Mouse (Mus musculus) gonadal fat pad, adult 2 months (tissue): Measurements from ENCODE around the gene Zfp628. TPM values are rescaled to one million over a fixed set of nuclear protein-coding genes. Genes with fewer than 3 reads are reported as not detected.

Experiments
- DNase-seq: peaks from one replicate; pipeline ENCODE4 v3.0.0-alpha.2; 2012; ENCODE audit warnings: low read depth
- polyA plus RNA-seq: library from polyadenylated mRNA; depleted of rRNA; stranded (reverse); fragments of >200 nt; gene quantifications from 2 replicates; pipeline ENCODE4 v1.2.3, GENCODE M21; 2012; rRNA removed

Zfp628 gene
- polyA plus RNA-seq, 1 experiment: 6.9 TPM

GRCm38 (mm10) chr7:4940068-4940479 is 25.1 kb downstream of the Zfp628 start:
- peak; percentile 38 for DNase-seq

- no peak for DNase-seq
Observed at GRCm38 (mm10) chr7:4942673-4943072, 27.7 kb downstream of the Zfp628 start.

GRCm38 (mm10) chr7:4943223-4943815 is 28.3 kb downstream of the Zfp628 start:
- peak; percentile 51 for DNase-seq

- DNase-seq: no peak
Observed at GRCm38 (mm10) chr7:4947855-4948254, 32.8 kb downstream of the Zfp628 start.

GRCm38 (mm10) chr7:4948386-4948785 is 33.4 kb downstream of the Zfp628 start:
- DNase-seq: no peak

GRCm38 (mm10) chr7:4950561-4951342 is 35.7 kb downstream of the Zfp628 start:
- DNase-seq: no peak

GRCm38 (mm10) chr7:4953815-4954445 is 38.9 kb downstream of the Zfp628 start:
- DNase-seq: no peak

- no peak for DNase-seq
Observed at GRCm38 (mm10) chr7:4957361-4957760, 42.3 kb downstream of the Zfp628 start.

GRCm38 (mm10) chr7:4963527-4963926 is 48.5 kb downstream of the Zfp628 start:
- DNase-seq: no peak

- DNase-seq: no peak
Observed at GRCm38 (mm10) chr7:4964272-4964671, 49.3 kb downstream of the Zfp628 start, which contains the start of gene Sbk2. Gene Sbk2, minus strand, starts transcription at chr7:4964406.

- DNase-seq: no peak
Observed at GRCm38 (mm10) chr7:4964988-4965387, 50.0 kb downstream of the Zfp628 start.

- no peak for DNase-seq
Observed at GRCm38 (mm10) chr7:4971068-4971467, 56.1 kb downstream of the Zfp628 start, which contains the start of gene Sbk3. Gene Sbk3, minus strand, starts transcription at chr7:4971168.

Other genes with a start within 250 kb of the Zfp628 start
- gene Hspbp1, start 230.1 kb upstream of the Zfp628 start, polyA plus RNA-seq: 28.9 and 31.8 TPM in 2 replicates
- 3.3 TPM in 2 replicates for gene Brsk1, start 224.6 kb upstream of the Zfp628 start, polyA plus RNA-seq
- gene Tmem150b, start 190.0 kb upstream of the Zfp628 start, polyA plus RNA-seq: 0.89 and 1.2 TPM in 2 replicates
- gene Kmt5c, start 175.1 kb upstream of the Zfp628 start, polyA plus RNA-seq: 71.4 and 75.9 TPM in 2 replicates
- 36.7 and 37.2 TPM in 2 replicates for gene Cox6b2, start 162.1 kb upstream of the Zfp628 start, polyA plus RNA-seq
- 0.26 and 0.80 TPM in 2 replicates for gene Fam71e2, start 143.9 kb upstream of the Zfp628 start, polyA plus RNA-seq
- gene Il11, start 132.4 kb upstream of the Zfp628 start, polyA plus RNA-seq: 0.34 and 0.55 TPM in 2 replicates
- 0.54 and 1.2 TPM in 2 replicates for gene Tmem190, start 132.3 kb upstream of the Zfp628 start, polyA plus RNA-seq
- gene Tmem238, start 125.6 kb upstream of the Zfp628 start, polyA plus RNA-seq: 26.4 and 45.7 TPM in 2 replicates
- 262 and 263 TPM in 2 replicates for gene Rpl28, start 122.3 kb upstream of the Zfp628 start, polyA plus RNA-seq
- gene Ube2s, start 102.6 kb upstream of the Zfp628 start, polyA plus RNA-seq: 229 and 251 TPM in 2 replicates
- gene Shisa7, start 70.5 kb upstream of the Zfp628 start, polyA plus RNA-seq: 1.2 and 2.3 TPM in 2 replicates
- gene Isoc2b, start 45.0 kb upstream of the Zfp628 start, polyA plus RNA-seq: 34.9 and 45.7 TPM in 2 replicates
- 26.4 and 35.4 TPM in 2 replicates for gene Isoc2a, start 38.1 kb upstream of the Zfp628 start, polyA plus RNA-seq
- gene Gm36210, start 8.7 kb upstream of the Zfp628 start, polyA plus RNA-seq: 0.09 TPM in 1 of 2 replicates, not detected in the other
- 3.6 TPM in 2 replicates for gene Nat14, start 6.8 kb downstream of the Zfp628 start, polyA plus RNA-seq
- gene Ssc5d, start 10.6 kb downstream of the Zfp628 start, polyA plus RNA-seq: 8.5 and 12.1 TPM in 2 replicates
- gene Sbk2, start 49.2 kb downstream of the Zfp628 start, polyA plus RNA-seq: 0.89 and 1.9 TPM in 2 replicates
- gene Sbk3, start 56.0 kb downstream of the Zfp628 start, polyA plus RNA-seq: 0.12 and 0.20 TPM in 2 replicates
- 37.0 and 39.8 TPM in 2 replicates for gene Zfp579, start 80.9 kb downstream of the Zfp628 start, polyA plus RNA-seq
- gene Zfp524, start 99.2 kb downstream of the Zfp628 start, polyA plus RNA-seq: 24.1 and 28.6 TPM in 2 replicates
- 25.6 and 26.5 TPM in 2 replicates for gene Fiz1, start 99.5 kb downstream of the Zfp628 start, polyA plus RNA-seq
- gene Gm44973, start 100.3 kb downstream of the Zfp628 start, polyA plus RNA-seq: 0.18 TPM in 1 of 2 replicates, not detected in the other
- gene Zfp865, start 105.2 kb downstream of the Zfp628 start, polyA plus RNA-seq: 26.7 and 29.1 TPM in 2 replicates
- gene Ccdc106, start 105.3 kb downstream of the Zfp628 start, polyA plus RNA-seq: 5.8 and 7.8 TPM in 2 replicates
- not detected in 2 replicates for gene 4632433K11Rik, start 118.9 kb downstream of the Zfp628 start, polyA plus RNA-seq
- gene Zfp784, start 123.2 kb downstream of the Zfp628 start, polyA plus RNA-seq: 5.5 and 6.4 TPM in 2 replicates
- 15.5 and 17.9 TPM in 2 replicates for gene Zfp580, start 136.3 kb downstream of the Zfp628 start, polyA plus RNA-seq
- 163 and 192 TPM in 2 replicates for gene U2af2, start 146.9 kb downstream of the Zfp628 start, polyA plus RNA-seq
- 142 and 162 TPM in 2 replicates for gene Epn1, start 165.0 kb downstream of the Zfp628 start, polyA plus RNA-seq
- gene Rfpl4, start 201.7 kb downstream of the Zfp628 start, polyA plus RNA-seq: not detected in 2 replicates
- 1.3 and 1.5 TPM in 2 replicates for gene Rasl2-9, start 210.7 kb downstream of the Zfp628 start, polyA plus RNA-seq
- gene Vmn1r55, start 234.5 kb downstream of the Zfp628 start, polyA plus RNA-seq: not detected in 2 replicates